Mouse (Mus musculus) liver, adult 2 months (tissue): ENCODE results near the gene Olfr872. TPM values are rescaled to one million over a fixed set of nuclear protein-coding genes. Genes with fewer than 3 reads are reported as not detected.
"Not testable (repeated sequence)": the region's sequence is repeated elsewhere in the genome, so short reads cannot be mapped to it uniquely, and the experiment has no call there.

Source experiments
- DNase-seq: peaks from one replicate; pipeline ENCODE4 v3.0.0-alpha.2; 2011; ENCODE audit warnings: low read depth, low spot score; ENCODE audit errors: extremely low read depth
- H3K27ac ChIP-seq: fragments of 200-500 bp; replicated peaks from 2 replicates; pipeline ENCODE4 v1.5.1; 2012; ENCODE audit warnings: low read depth, mild to moderate bottlenecking, control low read depth, inconsistent platforms, low read length; ENCODE audit not compliant: insufficient read depth
- H3K27me3 ChIP-seq: fragments of 200-500 bp; 2 replicates; pipeline ENCODE4 v1.6.1; 2012; ENCODE audit warnings: mild to moderate bottlenecking, moderate library complexity, low read length, inconsistent platforms; ENCODE audit not compliant: control insufficient read depth, insufficient read depth
- H3K36me3 ChIP-seq: fragments of 200-500 bp; 2 replicates; pipeline ENCODE4 v1.6.1; 2012; ENCODE audit warnings: low read length, inconsistent platforms; ENCODE audit not compliant: control insufficient read depth, insufficient read depth
- H3K4me1 ChIP-seq: fragments of 200-500 bp; 2 replicates; pipeline ENCODE4 v1.6.1; 2011; ENCODE audit warnings: low read length; ENCODE audit not compliant: control insufficient read depth, insufficient read depth
- H3K4me3 ChIP-seq: fragments of 200-500 bp; 2 replicates; pipeline ENCODE4 v1.5.1; 2011; ENCODE audit warnings: low read depth, mild to moderate bottlenecking, control low read depth, low read length, moderate library complexity; ENCODE audit not compliant: insufficient read depth
- H3K79me2 ChIP-seq: fragments of 200-500 bp; 2 replicates; pipeline ENCODE4 v1.6.1; 2012; ENCODE audit warnings: inconsistent platforms, mild to moderate bottlenecking, low read length, moderate library complexity; ENCODE audit not compliant: control insufficient read depth, insufficient read depth
- H3K9ac ChIP-seq: fragments of 200-500 bp; 2 replicates; pipeline ENCODE4 v1.6.1; 2012; ENCODE audit warnings: low read depth, mild to moderate bottlenecking, control low read depth, inconsistent platforms, low read length
- CTCF ChIP-seq: fragments of 200-500 bp; IDR thresholded peaks from 2 replicates; pipeline ENCODE4 v1.5.1; 2011; ENCODE audit warnings: low read depth, low read length, control low read depth
- POLR2A ChIP-seq: fragments of 200-500 bp; IDR thresholded peaks from 2 replicates; pipeline ENCODE4 v1.6.1; 2011; ENCODE audit warnings: low read length, control low read depth; ENCODE audit not compliant: insufficient read depth; ENCODE audit errors: extremely low read depth
- whole genome bisulfite sequencing: fragments of 180-500 bp; shearing (Covaris S2); methylation state at CpG from one replicate; pipeline ENCODE4 v1.1.7; 2018; 5-methylcytosine and 5-hydroxymethylcytosine counted together
- polyA plus RNA-seq: library from polyadenylated mRNA; depleted of rRNA; stranded (reverse); fragments of >200 nt; gene quantifications from 2 replicates; pipeline ENCODE4 v1.2.3, GENCODE M21; 2012; rRNA removed
- total RNA-seq: library from RNA; depleted of rRNA; stranded (reverse); fragments of >200 nt; gene quantifications from 2 replicates; pipeline ENCODE4 v1.2.3, GENCODE M21; 2014; rRNA removed

Gene Olfr872
- total RNA-seq (not detected in 2 replicates), polyA plus RNA-seq (not detected in 2 replicates)

GRCm38 (mm10) chr9:20236819-20237218, at the start of gene Olfr872:
Gene Olfr872, plus strand, starts transcription at chr9:20237119.
- TF ChIP-seq POLR2A (no peak), CTCF (no peak)
- Histone ChIP-seq H3K79me2 (no peaks in the 10 kb centered on the region), H3K27me3 (no peaks in the 10 kb centered on the region), H3K36me3 (no peaks in the 10 kb centered on the region), H3K4me3 (no peak within 1 kb of the TSS), H3K9ac (no peak within 1 kb of the TSS), H3K4me1 (no peaks in the 10 kb centered on the region), H3K27ac (no peak within 1 kb of the TSS)
- DNase-seq = no peak

- H3K4me1 ChIP-seq = no peaks in the 10 kb centered on the region
- no peaks in the 10 kb centered on the region for H3K36me3 ChIP-seq
- WGBS = 50% methylated on average over 1 of the region's 1 CpGs
- H3K27ac ChIP-seq = no peak overlapping the region
- H3K79me2 ChIP-seq = no peaks in the 10 kb centered on the region
- no peak for DNase-seq
- no peak overlapping the region for H3K4me3 ChIP-seq
- peaks cover 2% of the 10 kb centered on the region; the same call in 1 of the 2 replicates for H3K27me3 ChIP-seq
- H3K9ac ChIP-seq = no peak overlapping the region
- TF ChIP-seq POLR2A = no peak
- TF ChIP-seq CTCF = no peak
Observed at GRCm38 (mm10) chr9:20202131-20202530, 34.8 kb upstream of the Olfr872 start.

GRCm38 (mm10) chr9:20203413-20203984, 33.4 kb upstream of the Olfr872 start:
- H3K27me3 ChIP-seq, H3K4me1 ChIP-seq, DNase-seq, H3K79me2 ChIP-seq, H3K27ac ChIP-seq, H3K36me3 ChIP-seq, H3K4me3 ChIP-seq, H3K9ac ChIP-seq: not testable (repeated sequence)
- WGBS = 81% methylated on average over 7 of the region's 7 CpGs

GRCm38 (mm10) chr9:20210812-20211211, 26.1 kb upstream of the Olfr872 start:
- no peak overlapping the region for H3K27ac ChIP-seq
- no peaks in the 10 kb centered on the region for H3K79me2 ChIP-seq
- H3K36me3 ChIP-seq = no peaks in the 10 kb centered on the region
- H3K9ac ChIP-seq = no peak overlapping the region
- no peak for DNase-seq
- no peaks in the 10 kb centered on the region for H3K27me3 ChIP-seq
- no peak for TF ChIP-seq POLR2A
- no peak for TF ChIP-seq CTCF
- H3K4me3 ChIP-seq = no peak overlapping the region
- 25% methylated on average over 1 of the region's 1 CpGs for WGBS
- no peaks in the 10 kb centered on the region for H3K4me1 ChIP-seq

GRCm38 (mm10) chr9:20211477-20211876, 25.4 kb upstream of the Olfr872 start:
- Histone ChIP-seq H3K27me3 (no peaks in the 10 kb centered on the region), H3K27ac (no peak overlapping the region), H3K9ac (no peak overlapping the region), H3K79me2 (no peaks in the 10 kb centered on the region), H3K36me3 (no peaks in the 10 kb centered on the region), H3K4me1 (no peaks in the 10 kb centered on the region), H3K4me3 (no peak overlapping the region)
- DNase-seq = no peak
- 37% methylated on average over 2 of the region's 2 CpGs for WGBS
- TF ChIP-seq POLR2A = no peak
- TF ChIP-seq CTCF = no peak

GRCm38 (mm10) chr9:20211907-20212306, 25.0 kb upstream of the Olfr872 start, which contains the start of gene Olfr871:
Gene Olfr871, plus strand, starts transcription at chr9:20212207.
- Histone ChIP-seq H3K4me1 (no peaks in the 10 kb centered on the region), H3K4me3 (no peak within 1 kb of the TSS), H3K36me3 (no peaks in the 10 kb centered on the region), H3K9ac (no peak within 1 kb of the TSS), H3K27ac (no peak within 1 kb of the TSS), H3K79me2 (no peaks in the 10 kb centered on the region), H3K27me3 (no peaks in the 10 kb centered on the region)
- TF ChIP-seq CTCF = no peak
- no peak for TF ChIP-seq POLR2A
- no peak for DNase-seq
